Mouse (Mus musculus): ENCODE data around the gene Twistnb.

Twistnb gene

DNA sequence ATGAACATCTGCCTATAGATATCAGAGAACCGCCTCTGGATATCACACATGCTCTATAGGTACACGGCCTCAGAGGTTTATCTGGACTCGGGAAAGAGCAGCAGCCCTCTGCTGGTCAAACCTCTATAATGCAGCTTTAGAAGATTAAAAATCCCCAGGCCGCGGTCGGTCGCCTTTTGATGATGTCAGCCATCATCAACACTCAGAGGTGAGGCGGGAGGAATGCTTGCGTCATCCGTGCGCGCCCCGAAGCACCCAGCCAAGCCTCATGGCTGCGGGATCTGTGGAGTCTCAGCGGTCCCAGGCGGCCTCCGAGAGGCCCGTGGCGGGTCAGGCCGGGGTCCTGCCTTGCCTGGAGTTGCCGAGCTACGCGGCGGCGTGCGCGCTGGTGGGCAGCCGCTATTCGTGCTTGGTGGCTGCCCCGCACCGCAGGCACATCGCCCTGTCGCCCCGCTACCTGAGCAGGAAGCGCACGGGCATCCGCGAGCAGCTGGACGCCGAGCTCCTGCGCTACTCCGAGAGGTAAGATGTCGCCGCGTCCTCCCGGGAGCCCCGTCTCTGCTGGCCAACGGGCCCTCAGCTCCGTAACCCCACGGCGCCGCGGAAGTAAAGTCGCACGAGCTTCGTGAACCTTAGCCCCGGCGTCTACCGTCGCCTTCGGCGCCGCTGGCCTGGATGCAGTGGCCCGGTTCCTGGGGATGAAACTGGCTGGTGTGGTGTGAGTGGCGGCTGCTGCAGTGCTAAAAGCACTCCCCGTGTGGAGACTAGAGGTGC lies at the start of gene Twistnb:
Gene Twistnb (plus strand): TSS at position 249 of the 774 bp plus-strand sequence.
- peak; percentile 90 to 98 for DNase-seq (ENCODE audit: low spot score in 2 of 2)

DNA sequence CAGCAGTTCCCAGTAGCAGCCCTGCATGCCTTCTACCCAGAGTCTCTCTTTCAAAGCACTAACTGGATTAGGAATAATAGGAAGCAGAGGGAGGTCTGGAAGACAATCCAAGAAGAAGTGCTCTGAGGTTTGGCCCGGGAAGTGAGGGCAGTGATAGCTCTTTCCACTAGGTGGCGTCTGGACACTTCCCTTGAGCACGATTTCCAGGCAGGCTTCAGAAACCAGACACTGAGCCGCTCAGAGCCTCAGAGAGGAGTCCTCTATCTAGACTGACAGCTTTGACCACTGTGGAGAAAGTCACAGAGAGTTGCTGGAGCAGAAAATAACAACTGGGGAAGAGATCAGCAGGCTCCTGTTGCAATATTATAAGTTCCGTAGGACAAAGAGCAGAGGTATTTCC lies 40.6 kb upstream of the Twistnb start:
- peak; percentile 42 to 65 for DNase-seq (ENCODE audit: low spot score in 2 of 2)

DNA sequence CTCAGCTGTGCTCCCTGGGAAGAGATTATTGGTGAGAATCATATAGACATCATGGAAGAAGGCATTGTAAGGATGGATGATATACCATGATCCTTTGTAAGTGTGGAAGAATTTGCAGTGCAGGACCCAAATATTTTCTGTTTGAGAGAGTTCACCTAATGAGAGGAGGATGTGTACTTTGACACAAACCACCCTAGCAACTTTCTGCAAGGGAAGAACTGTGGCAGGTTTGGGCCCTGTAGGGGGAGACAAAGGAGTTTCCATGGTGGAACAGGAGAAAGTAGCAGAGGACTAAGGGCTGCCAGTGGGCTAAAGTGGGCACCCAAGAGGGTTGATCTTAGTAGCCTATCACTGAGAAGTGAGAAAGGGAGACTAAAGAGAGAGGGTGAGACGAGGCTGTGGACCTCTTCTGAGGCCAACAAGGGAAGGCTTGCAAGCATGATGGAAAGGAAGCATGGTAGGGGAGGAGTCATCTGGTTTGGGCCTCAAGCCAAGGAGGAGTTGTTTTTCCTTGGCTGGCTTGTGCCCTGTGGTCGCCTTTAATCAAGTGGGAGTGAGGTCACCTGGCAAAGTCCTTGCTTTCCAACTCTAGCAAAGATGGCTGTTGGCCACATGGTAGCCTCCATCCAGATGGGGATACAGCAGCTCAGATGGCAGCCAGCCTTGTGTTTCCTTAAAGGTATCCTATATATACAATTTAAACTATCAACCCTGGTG lies 38.4 kb upstream of the Twistnb start:
- DNase-seq (ENCODE audit: low spot score in 2 of 2): no peak

- peak in 1 of 2 experiments; percentile 58 for DNase-seq (ENCODE audit: low spot score in 2 of 2)
Measured at GRCm38 (mm10) chr12:33394804-33395623, 34.4 kb upstream of the Twistnb start, which contains the start of gene Efcab10. Gene Efcab10, plus strand, starts transcription at chr12:33394854.

DNA sequence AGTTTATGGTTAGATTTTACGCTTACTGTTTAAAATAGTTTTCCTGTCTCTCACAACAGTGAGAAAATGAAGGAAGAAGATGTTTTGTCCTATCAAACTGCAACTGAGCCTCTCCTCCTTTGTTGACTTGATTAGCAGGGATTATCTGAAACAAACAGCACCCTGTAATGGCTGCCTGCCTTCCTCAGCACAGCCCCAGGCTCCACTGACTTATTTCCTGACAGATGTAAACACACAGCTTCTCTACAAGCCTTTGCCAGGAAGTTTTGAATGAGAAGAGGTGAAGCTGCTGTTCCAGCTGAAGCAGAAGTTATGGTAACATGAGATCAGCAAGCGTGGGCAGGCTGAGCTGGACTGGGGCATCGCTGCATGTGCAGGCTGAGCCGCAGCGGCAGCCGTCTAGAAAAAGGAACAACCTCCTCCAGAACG lies 26.2 kb upstream of the Twistnb start:
- no peak for DNase-seq (ENCODE audit: low spot score in 2 of 2)

GRCm38 (mm10) chr12:33404996-33405395 lies 24.4 kb upstream of the Twistnb start:
- no peak for DNase-seq (ENCODE audit: low spot score in 2 of 2)

GRCm38 (mm10) chr12:33405398-33406026 lies 23.9 kb upstream of the Twistnb start:
- no peak for DNase-seq (ENCODE audit: low spot score in 2 of 2)

GRCm38 (mm10) chr12:33411580-33412151 lies 17.8 kb upstream of the Twistnb start:
- no peak for DNase-seq (ENCODE audit: low spot score in 2 of 2)

DNA sequence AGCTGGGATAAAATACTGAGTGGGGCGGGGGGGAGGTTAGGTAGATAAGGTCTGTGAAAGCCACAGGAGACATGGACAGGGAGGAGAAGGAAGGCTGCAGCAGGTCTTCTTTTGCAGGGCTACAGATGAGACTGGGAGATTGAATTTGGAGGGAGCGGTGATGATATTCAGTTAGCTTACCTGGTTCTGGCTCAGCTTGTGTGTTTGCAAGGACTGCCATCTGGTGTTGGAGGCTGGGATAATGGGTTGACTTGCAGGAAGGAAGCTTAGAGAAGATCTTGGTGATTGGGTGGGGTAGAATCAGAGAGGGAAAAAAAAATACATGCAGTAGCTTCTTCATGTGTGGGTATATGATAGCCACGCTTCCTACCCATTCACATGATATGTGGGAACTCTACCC lies 5.1 kb upstream of the Twistnb start:
- DNase-seq (ENCODE audit: low spot score in 2 of 2): no peak

- DNase-seq (ENCODE audit: low spot score in 2 of 2): no peak
Measured at GRCm38 (mm10) chr12:33427293-33427692, 2.1 kb upstream of the Twistnb start.

GRCm38 (mm10) chr12:33427726-33428125 lies 1.7 kb upstream of the Twistnb start:
- DNase-seq (ENCODE audit: low spot score in 2 of 2): no peak

DNA sequence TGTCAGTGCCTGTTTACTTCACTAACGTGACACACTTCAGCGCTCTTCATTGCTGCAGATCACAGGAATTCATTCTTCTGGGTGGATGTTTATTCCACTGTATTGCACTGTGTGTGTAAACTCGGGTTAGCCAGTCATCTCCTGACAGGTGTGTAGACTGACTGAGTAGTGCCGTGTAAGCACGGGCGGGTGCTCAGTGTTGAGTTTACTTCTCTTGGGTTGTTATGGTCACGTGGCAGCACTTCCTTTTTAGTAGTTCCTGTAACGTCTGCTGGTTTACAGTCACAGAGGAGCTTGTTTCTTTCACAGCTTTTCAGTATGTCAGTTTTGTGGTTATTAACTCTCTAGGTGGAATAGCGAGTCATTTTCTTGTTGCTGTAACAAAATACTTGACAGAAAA lies 4.4 kb downstream of the Twistnb start:
- DNase-seq (ENCODE audit: low spot score in 2 of 2): no peak

GRCm38 (mm10) chr12:33434758-33435157 lies 5.3 kb downstream of the Twistnb start:
- DNase-seq (ENCODE audit: low spot score in 2 of 2): no peak

DNA sequence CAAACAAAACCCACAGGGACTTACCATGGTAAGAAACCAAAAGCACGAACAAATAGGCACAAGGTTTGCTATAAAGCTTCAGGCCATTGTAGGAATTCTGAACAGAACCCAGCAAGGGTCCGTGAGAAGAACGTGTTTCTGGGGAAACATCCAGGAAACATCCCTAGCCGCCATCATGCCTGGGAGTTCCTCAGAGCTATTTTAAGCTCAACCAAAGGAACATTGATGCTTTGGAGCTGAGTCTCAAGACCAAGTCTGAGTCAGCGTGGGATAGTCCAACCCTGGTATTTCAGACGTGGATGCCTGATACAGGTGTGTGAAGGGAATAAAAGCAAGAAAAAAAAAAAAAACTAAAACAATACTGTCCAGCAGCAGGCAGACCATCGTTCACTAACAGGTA lies 26.0 kb downstream of the Twistnb start:
- DNase-seq (ENCODE audit: low spot score in 2 of 2): no peak

DNA sequence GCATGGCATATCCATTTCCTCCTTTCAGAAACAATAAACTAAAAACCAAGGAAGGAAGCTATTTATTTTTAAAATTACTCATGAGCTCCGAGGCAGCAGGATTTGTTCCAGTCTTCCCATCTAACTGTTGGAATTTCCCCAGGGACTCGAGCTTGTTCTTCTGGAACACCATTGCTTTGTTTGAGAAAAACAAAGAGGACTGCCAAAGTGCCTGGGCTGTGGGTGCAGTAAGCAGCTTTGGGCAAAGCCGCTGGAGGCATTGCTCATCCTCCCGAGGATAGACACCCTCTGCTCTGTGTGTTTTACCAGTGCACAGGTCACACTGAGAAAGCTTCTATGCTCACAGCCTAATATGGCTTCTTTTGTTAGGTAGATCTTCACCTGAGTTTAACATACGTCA lies 26.8 kb downstream of the Twistnb start:
- DNase-seq (ENCODE audit: low spot score in 2 of 2): no peak

DNA sequence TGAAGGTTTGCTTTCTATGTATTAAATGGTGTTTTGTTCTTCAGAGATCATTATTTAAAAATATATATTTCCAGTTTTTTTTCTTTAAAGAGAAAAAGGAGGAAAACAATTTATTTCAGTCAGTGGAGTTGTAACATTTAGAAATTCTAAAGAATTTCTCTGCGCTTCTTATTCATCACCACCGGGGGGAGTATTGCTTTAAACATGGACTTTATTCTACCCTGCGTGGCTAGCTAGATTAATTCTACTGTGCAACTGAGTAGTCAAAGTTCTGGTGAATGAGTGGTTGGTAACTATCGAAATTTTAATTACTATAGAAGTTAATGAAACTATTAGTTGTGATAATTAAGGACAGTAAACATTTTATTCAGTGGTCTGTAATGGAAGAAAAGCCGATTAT lies 51.5 kb downstream of the Twistnb start:
- no peak for DNase-seq (ENCODE audit: low spot score in 2 of 2)

DNA sequence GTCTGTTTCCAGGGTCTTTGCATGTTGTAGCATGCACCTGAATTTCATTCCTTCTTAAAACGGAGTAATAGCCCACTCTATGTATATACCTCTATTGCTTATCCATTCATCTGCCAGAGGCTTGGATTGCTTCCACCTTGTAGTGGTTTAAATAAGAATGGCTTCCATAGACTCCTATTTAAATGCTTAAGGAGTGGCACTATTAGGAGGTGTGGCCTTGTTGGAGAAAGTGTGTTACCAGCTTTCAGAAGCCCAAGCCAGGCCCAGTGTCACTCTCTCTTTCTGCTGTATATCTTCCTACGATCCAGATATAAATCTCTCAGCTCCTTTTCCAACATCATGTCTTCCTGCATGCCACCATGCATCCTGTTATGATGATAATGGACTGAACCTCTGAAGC lies 53.5 kb downstream of the Twistnb start:
- DNase-seq (ENCODE audit: low spot score in 2 of 2): no peak

Data from urinary bladder, postnatal 4 days (tissue).